In the genomic region with DNA sequence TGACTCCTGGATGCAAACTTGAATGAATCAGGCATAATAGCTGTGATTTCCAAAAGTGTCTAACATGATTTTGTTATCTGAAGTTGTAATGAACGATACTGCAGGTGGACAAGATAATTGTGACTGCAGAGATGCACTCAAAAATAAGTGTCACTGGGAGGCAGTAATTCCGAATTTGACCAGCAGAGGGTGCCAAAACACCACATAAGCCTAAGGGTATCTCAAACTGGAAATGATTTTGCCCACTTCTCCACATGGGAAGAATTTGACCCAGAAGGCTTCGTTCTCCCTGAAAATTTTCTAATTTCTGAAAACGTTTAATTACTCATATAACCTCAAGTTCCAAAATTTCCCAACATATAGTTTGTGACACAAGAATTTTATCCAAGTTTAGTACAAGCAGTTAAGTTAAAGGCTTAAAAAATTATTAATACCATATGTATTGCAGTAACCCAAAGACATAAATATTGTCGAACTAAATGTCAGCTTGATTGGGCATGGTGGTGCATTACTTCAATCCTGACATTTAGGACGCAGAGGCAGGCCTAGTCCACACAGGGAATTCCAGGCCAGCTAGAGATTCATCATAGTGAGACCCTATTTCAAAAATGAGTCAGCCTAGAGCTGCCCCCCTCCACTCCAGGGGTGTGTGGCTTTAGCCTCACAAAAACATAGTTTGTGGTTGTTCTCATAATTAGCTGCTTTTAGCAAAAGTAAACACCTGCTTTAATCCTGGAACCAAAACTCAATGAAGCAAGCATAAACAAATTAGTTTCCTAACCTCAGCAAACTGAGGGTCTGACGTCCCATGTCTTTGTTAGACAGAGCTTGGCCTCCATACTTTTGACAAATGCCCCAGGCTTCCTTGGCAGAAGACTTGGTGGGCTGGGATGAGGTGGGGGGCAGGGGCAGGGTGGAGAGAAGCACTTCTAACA, we compare ENCODE assay signal across 9 mouse cellular contexts. TPM values are rescaled to one million over a fixed set of nuclear protein-coding genes. Genes with fewer than 3 reads are reported as not detected.
DNase-seq lines count a peak whose midpoint lies in the region; ATAC-seq and TF ChIP-seq lines count a peak whose summit lies in the region.
"Had no signal": no experiment of that assay in that cellular context is flagged by ENCODE, and none has a peak within 500 bp of the region (broad histone marks: within the 10 kb centered on the region; RNA-seq: fewer than 3 reads in every experiment).

No protein-coding gene starts in this region.

- 32% methylated on average over 7 of the region's 7 CpGs for WGBS in heart, adult 2 months
- 32% methylated on average over 7 of the region's 7 CpGs for WGBS in heart, embryonic 11.5 days (ENCODE audit: insufficient replicate concordance)
- WGBS in neural tube, embryonic 11.5 days, result 37% methylated on average over 7 of the region's 7 CpGs

- H3K4me3 ChIP-seq in heart, adult 2 months, result no peak overlapping the region
- no peak overlapping the region for H3K4me3 ChIP-seq in heart, embryonic 11.5 days (ENCODE audit: low read depth, low read length)
- H3K4me3 ChIP-seq in ES-E14 (ENCODE audit: insufficient read depth in 1 of 2, low read depth in 1 of 2, low read length in 2 of 2, poor library complexity in 1 of 2, severe bottlenecking in 1 of 2), result no peak overlapping the region
- no peak overlapping the region for H3K4me3 ChIP-seq in neural tube, embryonic 11.5 days (ENCODE audit: low read depth, low read length)
- H3K4me3 ChIP-seq: embryonic facial prominence, embryonic 12.5 days had no signal

- H3K9ac ChIP-seq in heart, adult 2 months (ENCODE audit: low read depth, low read length), result no peak overlapping the region
- H3K9ac ChIP-seq in heart, embryonic 11.5 days (ENCODE audit: low read depth, low read length), result no peak overlapping the region
- no peak overlapping the region for H3K9ac ChIP-seq in ES-E14 (ENCODE audit: insufficient read depth, low read depth, low read length, poor library complexity, severe bottlenecking)
- no peak overlapping the region for H3K9ac ChIP-seq in neural tube, embryonic 11.5 days (ENCODE audit: low read length)
- H3K9ac ChIP-seq: embryonic facial prominence, embryonic 12.5 days had no signal

- peak; percentile 95 for TF ChIP-seq CTCF in heart, adult 2 months (IDR thresholded peaks at IDR 0.05)

- TF ChIP-seq POLR2A in heart, adult 2 months (IDR thresholded peaks at IDR 0.05; ENCODE audit: insufficient read depth, low read depth, low read length), result no peak

- H3K27ac ChIP-seq in heart, adult 2 months, result no peak overlapping the region
- no peak overlapping the region for H3K27ac ChIP-seq in heart, embryonic 11.5 days (ENCODE audit: low read depth, low read length)
- H3K27ac ChIP-seq in ES-E14 (ENCODE audit: insufficient read depth, low read depth, low read length, poor library complexity, severe bottlenecking), result no peak overlapping the region
- H3K27ac ChIP-seq in neural tube, embryonic 11.5 days (ENCODE audit: low read depth, low read length), result no peak overlapping the region
- H3K27ac ChIP-seq: embryonic facial prominence, embryonic 12.5 days had no signal

- no peak overlapping the region for H3K4me2 ChIP-seq in heart, embryonic 11.5 days
- no peak overlapping the region for H3K4me2 ChIP-seq in neural tube, embryonic 11.5 days (ENCODE audit: low read depth)
- H3K4me2 ChIP-seq: embryonic facial prominence, embryonic 12.5 days had no signal

- no peaks in the 10 kb centered on the region for H3K9me3 ChIP-seq in heart, embryonic 11.5 days (replicated peaks; ENCODE audit: control insufficient read depth, low read length)
- no peaks in the 10 kb centered on the region for H3K9me3 ChIP-seq in ES-E14 (ENCODE audit: control insufficient read depth, insufficient read depth, low read depth, low read length)
- no peaks in the 10 kb centered on the region for H3K9me3 ChIP-seq in neural tube, embryonic 11.5 days (ENCODE audit: control insufficient read depth, low read length)
- H3K9me3 ChIP-seq: embryonic facial prominence, embryonic 12.5 days had no signal

- no peaks in the 10 kb centered on the region for H3K27me3 ChIP-seq in heart, adult 2 months (ENCODE audit: control insufficient read depth, insufficient read depth, low read length)
- no peaks in the 10 kb centered on the region for H3K27me3 ChIP-seq in heart, embryonic 11.5 days (ENCODE audit: control insufficient read depth, insufficient read depth, low read length)
- no peaks in the 10 kb centered on the region for H3K27me3 ChIP-seq in neural tube, embryonic 11.5 days (ENCODE audit: control insufficient read depth, insufficient read depth, low read length)

- H3K79me2 ChIP-seq in heart, adult 2 months (replicated peaks; ENCODE audit: control insufficient read depth, insufficient read depth, low read length), result no peaks in the 10 kb centered on the region; the same call in 1 of the 2 replicates

- peak; percentile 39 to 75 for DNase-seq in heart, adult 2 months
- DNase-seq in ES-E14 (ENCODE audit: low read depth, low spot score), result peak; percentile 60
- DNase-seq in cerebellum, postnatal 25 days, result peak; percentile 71 to 81
- peak; percentile 67 to 81 for DNase-seq in heart, postnatal 14 days
- peak; percentile 64 to 70 for DNase-seq in left cerebral cortex, postnatal 25 days (ENCODE audit: low spot score in 2 of 2)
- peak; percentile 82 for DNase-seq in neural tube, embryonic 11.5 days (ENCODE audit: low spot score)
- DNase-seq in testis, postnatal 14 days (ENCODE audit: low spot score), result peak; percentile 10

- in situ Hi-C loops in ES-E14 (cut with MboI; ENCODE audit: low sequenced_read_pairs in 2 of 2, unreplicated experiment in 2 of 2), result no loop called here

- no peak for ATAC-seq in heart, embryonic 11.5 days (replicated peaks; ENCODE audit: insufficient number of reproducible peaks, low FRiP score, low TSS enrichment)
- ATAC-seq in neural tube, embryonic 11.5 days (ENCODE audit: insufficient read depth, low FRiP score, low TSS enrichment), result peak; percentile 30; the same call in 1 of the 2 replicates

- TF ChIP-seq EP300 in heart, adult 2 months (IDR thresholded peaks at IDR 0.05; ENCODE audit: insufficient read depth, low read depth, low read length), result no peak

- peaks cover 19% of the 10 kb centered on the region for H3K4me1 ChIP-seq in heart, adult 2 months (ENCODE audit: control insufficient read depth, insufficient read depth, low read length)
- peaks cover 6% of the 10 kb centered on the region; the same call in 1 of the 2 replicates for H3K4me1 ChIP-seq in heart, embryonic 11.5 days (ENCODE audit: control insufficient read depth, insufficient read depth, low read length)
- H3K4me1 ChIP-seq in ES-E14 (ENCODE audit: control insufficient read depth in 2 of 2, insufficient read depth in 2 of 2, low read length in 2 of 2, poor library complexity in 1 of 2), result peaks cover 0 to 3% of the 10 kb centered on the region in 2 experiments; a peak in 1 of 4 replicates
- no peaks in the 10 kb centered on the region for H3K4me1 ChIP-seq in neural tube, embryonic 11.5 days (ENCODE audit: control insufficient read depth, insufficient read depth, low read length)
- H3K4me1 ChIP-seq: embryonic facial prominence, embryonic 12.5 days had no signal

- no peaks in the 10 kb centered on the region for H3K36me3 ChIP-seq in heart, adult 2 months (ENCODE audit: control insufficient read depth, insufficient read depth, low read length)
- H3K36me3 ChIP-seq in heart, embryonic 11.5 days (ENCODE audit: control insufficient read depth, insufficient read depth, low read length), result no peaks in the 10 kb centered on the region
- no peaks in the 10 kb centered on the region for H3K36me3 ChIP-seq in ES-E14 (ENCODE audit: control insufficient read depth, insufficient read depth, low read length, poor library complexity, severe bottlenecking)
- no peaks in the 10 kb centered on the region for H3K36me3 ChIP-seq in neural tube, embryonic 11.5 days (ENCODE audit: control insufficient read depth, insufficient read depth, low read length)
- H3K36me3 ChIP-seq: embryonic facial prominence, embryonic 12.5 days had no signal

- intact Hi-C loops in heart, adult 2 months (cut with DNase I), result loop anchor here (1.0 to 2.0 kb wide), 3 partner anchors 151 to 330 kb away; no protein-coding TSS in a partner anchor
- intact Hi-C loops in heart, postnatal 14 days (cut with DNase I), result loop anchor here (1.0 to 5.0 kb wide), 4 partner anchors 151 to 384 kb away; a partner anchor contains a TSS
- intact Hi-C loops in left cerebral cortex, postnatal 25 days (cut with DNase I), result loop anchor here (1.0 to 5.0 kb wide), 4 partner anchors 152 to 384 kb away; a partner anchor contains a TSS

TF ChIP-seq in ES-E14, 5 proteins besides CTCF, POLR2A, EP300 and RAD21:
- TF ChIP-seq HCFC1 (IDR thresholded peaks at IDR 0.05; ENCODE audit: borderline replicate concordance, insufficient read depth, low read length), result no peak
- TF ChIP-seq CHD2 (IDR thresholded peaks at IDR 0.05; ENCODE audit: low read depth, low read length), result no peak
- peak; percentile 99 for TF ChIP-seq ZC3H11A (IDR thresholded peaks at IDR 0.05; ENCODE audit: borderline replicate concordance, low read depth, low read length)
- TF ChIP-seq ZNF384 (IDR thresholded peaks at IDR 0.05; ENCODE audit: low read depth, low read length), result no peak
- TF ChIP-seq MAFK (IDR thresholded peaks at IDR 0.05; ENCODE audit: insufficient read depth, low read depth, low read length), result no peak

RNA-seq across cellular contexts. Expression of a gene that starts 10.1 kb away (rescaled TPM):
- total RNA-seq in heart, adult 2 months (2021), result 10 to 100 TPM; 12.9 to 15.4 TPM
- polyA plus RNA-seq in heart, adult 2 months (2012; rRNA removed), result 12.8 and 13.9 TPM in 2 replicates
- polyA plus RNA-seq in heart, embryonic 11.5 days (2014; fragmentation: Nextera tagmentation; extraction: Ambion mirVana), result 14.4 and 16.6 TPM in 2 replicates
- total RNA-seq in ES-E14 (2012; rRNA removed), result 7.0 and 16.6 TPM in 2 replicates
- 10 to 100 TPM; 18.8 TPM for total RNA-seq in heart, postnatal 14 days (2021)
- total RNA-seq in left cerebral cortex, postnatal 25 days (2021), result 1 to 10 TPM; 5.9 to 7.1 TPM
- polyA plus RNA-seq in neural tube, embryonic 11.5 days (2014; fragmentation: Nextera tagmentation; extraction: Ambion mirVana), result 2.5 and 3.8 TPM in 2 replicates

Comparison
In these comparisons a context has a peak if more than half of its experiments do, and no peak if none do; other contexts are left out.
1. DNase-seq: peak in every context shown above with its lines; median percentile 82 in neural tube, embryonic 11.5 days; 76 in cerebellum, postnatal 25 days; 74 in heart, postnatal 14 days; 67 in left cerebral cortex, postnatal 25 days; 60 in ES-E14; 57 in heart, adult 2 months; 10 in testis, postnatal 14 days.